ENCODE assay signal across 16 mouse cellular contexts in genomic region chr14:31722746-31723145, GRCm38 (mm10).
"Had no signal": no experiment of that assay in that cellular context is flagged by ENCODE, and none has a peak within 500 bp of the region (broad histone marks: within the 10 kb centered on the region; RNA-seq: fewer than 3 reads in every experiment).

No protein-coding gene starts in this region.

- H3K4me2 ChIP-seq: neural tube, embryonic 13.5 days; neural tube, embryonic 15.5 days; stomach, embryonic 15.5 days had no signal

- H3K9me3 ChIP-seq: neural tube, embryonic 13.5 days; neural tube, embryonic 15.5 days; stomach, embryonic 15.5 days had no signal

- H3K9ac ChIP-seq: neural tube, embryonic 13.5 days; neural tube, embryonic 15.5 days; stomach, embryonic 15.5 days had no signal

- H3K27ac ChIP-seq: neural tube, embryonic 13.5 days; neural tube, embryonic 15.5 days; stomach, embryonic 15.5 days; stomach, postnatal 0 days had no signal

- H3K4me1 ChIP-seq: neural tube, embryonic 13.5 days; neural tube, embryonic 15.5 days; stomach, embryonic 15.5 days had no signal

- H3K4me3 ChIP-seq: neural tube, embryonic 13.5 days; neural tube, embryonic 15.5 days; stomach, embryonic 15.5 days had no signal

- DNase-seq: retina, postnatal 1 day; right cerebral cortex, adult 18-20 months; right cerebral cortex, postnatal 14 days; right cerebral cortex, postnatal 25 days; right cerebral cortex, postnatal 4 days; spleen, adult 18-20 months; thymus, adult 18-20 months; thymus, adult 2 months; thymus, postnatal 14 days; thymus, postnatal 25 days; thymus, postnatal 36 days; thymus, postnatal 4 days had no signal

- H3K27me3 ChIP-seq: neural tube, embryonic 13.5 days; neural tube, embryonic 15.5 days; stomach, embryonic 15.5 days had no signal
